Mouse (Mus musculus): ENCODE measurements around the gene AW209491.

AW209491 gene

GRCm38 (mm10) chr13:14629726-14630641, at the start of gene AW209491:
Gene AW209491, plus strand, starts transcription at chr13:14630154.
- CTCF ChIA-PET, result interaction anchor here (0.7 kb wide), 1 partner anchor 16 kb away, joined by 4 read pairs; no protein-coding TSS in a partner anchor

DNA sequence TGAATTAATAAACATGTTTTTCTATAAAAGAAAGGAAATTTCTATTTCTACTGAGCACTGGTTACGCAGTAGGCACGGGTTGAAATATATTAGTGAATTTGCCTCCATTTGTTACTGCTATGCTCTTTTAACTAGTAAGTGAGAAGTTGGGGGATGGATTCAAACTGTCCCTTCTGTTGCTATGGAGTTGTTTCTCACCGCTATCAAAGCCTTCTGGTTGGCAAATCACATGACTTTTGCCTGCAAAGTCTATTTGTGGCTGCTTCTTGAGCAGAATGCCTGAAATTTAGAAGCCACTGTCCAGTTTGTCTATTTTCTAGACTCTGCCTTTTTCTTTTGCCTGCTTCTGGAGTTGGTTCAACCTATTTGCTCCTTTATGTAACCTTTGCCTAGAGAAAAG, 49.6 kb upstream of the AW209491 start:
- CTCF ChIA-PET, result no interaction called here

GRCm38 (mm10) chr13:14602744-14603143, 27.2 kb upstream of the AW209491 start:
- CTCF ChIA-PET, result no interaction called here

GRCm38 (mm10) chr13:14607616-14608015, 22.3 kb upstream of the AW209491 start:
- CTCF ChIA-PET, result no interaction called here

GRCm38 (mm10) chr13:14612463-14612862, 17.5 kb upstream of the AW209491 start:
- CTCF ChIA-PET, result no interaction called here

DNA sequence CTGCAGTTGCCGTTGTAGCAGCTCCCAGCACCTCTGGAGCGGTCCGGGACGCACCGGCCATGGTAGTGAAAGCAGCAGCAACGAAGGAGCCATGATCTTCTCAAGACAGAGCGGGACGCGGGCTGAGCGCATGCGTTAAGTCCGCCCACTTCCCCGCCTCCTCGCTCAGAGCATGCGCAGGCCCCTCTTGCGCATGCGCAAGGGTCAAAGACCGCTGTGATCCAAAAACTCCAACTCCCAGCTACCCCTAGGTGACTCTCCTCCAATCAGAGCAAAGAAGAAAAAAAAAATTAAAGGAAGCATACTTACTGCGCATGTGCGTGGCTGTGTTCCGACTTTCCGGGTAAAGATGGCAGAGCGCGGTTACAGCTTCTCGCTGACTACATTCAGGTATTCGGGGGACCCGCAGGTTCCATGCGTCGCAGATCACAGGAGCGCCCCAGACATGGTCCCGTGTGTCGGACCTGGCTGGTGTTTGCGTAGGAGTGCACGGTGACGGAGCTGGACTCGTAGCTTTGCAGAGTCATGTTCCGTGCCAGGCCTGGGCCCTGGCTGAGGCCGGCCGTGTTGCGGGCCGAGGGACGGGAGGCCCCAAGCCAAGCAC, 16.9 kb upstream of the AW209491 start, which contains the start of the genes Mrpl32 and Psma2:
Gene Mrpl32, minus strand, starts transcription at position 240 of the 604 bp plus-strand sequence.
Gene Psma2, plus strand, starts transcription at position 315 of the 604 bp plus-strand sequence.
- CTCF ChIA-PET, result interaction anchor here (1.2 kb wide), 1 partner anchor 15 kb away, joined by 3 read pairs; no protein-coding TSS in a partner anchor

DNA sequence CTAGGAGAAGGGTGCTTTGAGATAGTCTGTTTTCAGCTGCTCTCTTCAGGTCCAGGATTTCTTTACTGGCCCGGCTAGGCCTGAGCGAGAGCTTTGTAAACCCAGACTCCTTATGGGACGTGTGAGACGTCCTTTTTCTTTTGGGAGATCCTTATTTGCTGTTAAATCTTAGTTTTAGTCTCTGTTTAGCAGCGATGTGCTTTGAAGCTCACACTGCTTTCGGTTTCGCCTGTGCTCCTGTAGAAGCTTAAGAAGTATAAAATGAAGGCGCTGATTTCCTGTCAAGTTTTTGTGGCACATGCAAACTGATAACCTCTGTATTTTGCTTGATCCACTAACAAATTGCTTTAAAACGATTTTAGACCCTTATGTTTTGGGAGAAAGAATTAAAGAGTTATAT, 16.4 kb upstream of the AW209491 start:
- CTCF ChIA-PET, result interaction anchor here (1.2 kb wide), 1 partner anchor 14 kb away, joined by 3 read pairs; no protein-coding TSS in a partner anchor

- CTCF ChIA-PET, result interaction anchor here (0.6 kb wide), 1 partner anchor 10 kb away, joined by 3 read pairs; no protein-coding TSS in a partner anchor
These were observed 11.2 kb upstream of the AW209491 start for GRCm38 (mm10) chr13:14618724-14619123.

DNA sequence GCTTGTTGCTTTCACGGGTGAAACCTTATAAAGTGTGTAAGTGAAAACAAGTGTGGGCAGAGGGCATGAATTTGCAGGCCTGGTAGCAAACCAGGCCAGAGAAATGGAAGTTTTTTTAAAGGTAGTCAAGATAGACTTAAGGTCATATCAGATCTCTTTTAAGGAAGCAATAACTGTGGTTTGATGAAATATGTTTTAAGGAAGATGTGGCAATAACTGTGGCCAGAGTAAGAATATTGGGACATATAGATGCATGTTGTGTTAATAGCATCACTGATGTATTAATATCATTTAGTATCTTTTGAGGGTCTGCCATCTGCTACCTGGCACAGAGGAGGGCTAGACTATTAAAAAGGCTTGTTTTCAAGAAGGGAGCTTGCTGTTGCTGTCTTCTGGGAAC, 10.0 kb downstream of the AW209491 start:
- CTCF ChIA-PET, result no interaction called here

DNA sequence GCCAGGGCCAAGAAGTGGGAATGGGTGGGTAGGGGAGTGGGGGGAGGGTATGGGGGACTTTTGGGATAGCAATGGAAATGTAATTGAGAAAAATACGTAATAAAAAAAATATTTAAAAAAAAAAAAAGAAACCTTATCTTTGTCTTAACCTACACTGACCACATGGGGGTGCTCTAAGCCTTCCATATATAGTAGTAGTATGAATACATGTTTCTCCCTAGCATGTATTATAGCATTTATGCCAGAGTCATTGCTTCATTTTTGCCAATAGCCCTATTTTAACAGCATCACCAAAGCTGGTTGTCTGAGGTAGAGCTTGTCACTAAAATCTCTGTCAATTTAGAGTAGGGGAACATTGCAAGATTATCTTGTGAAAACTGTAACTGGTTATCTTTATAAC, 19.3 kb downstream of the AW209491 start:
- CTCF ChIA-PET, result interaction anchor here (0.7 kb wide), 1 partner anchor 52 kb away, joined by 4 read pairs; no protein-coding TSS in a partner anchor

DNA sequence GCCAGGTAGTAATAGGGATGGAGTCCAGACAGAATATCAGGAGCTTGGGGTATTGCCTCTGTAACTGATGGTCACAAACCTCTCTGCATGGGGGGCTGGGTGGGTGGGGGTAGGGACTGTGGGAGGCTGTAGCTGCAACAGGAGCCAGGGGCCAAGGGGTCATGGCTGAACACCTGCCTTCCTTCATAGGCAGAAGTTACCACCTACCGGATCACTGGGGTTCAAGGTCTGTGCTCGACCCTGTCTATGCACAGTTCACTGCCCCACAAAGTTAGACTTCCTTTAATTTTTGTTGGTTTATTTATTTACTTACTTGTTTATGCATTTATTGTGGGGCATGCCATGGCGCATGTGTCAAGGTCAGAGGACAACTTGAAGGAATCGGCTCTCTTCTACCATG, 37.2 kb downstream of the AW209491 start:
- CTCF ChIA-PET, result no interaction called here

DNA sequence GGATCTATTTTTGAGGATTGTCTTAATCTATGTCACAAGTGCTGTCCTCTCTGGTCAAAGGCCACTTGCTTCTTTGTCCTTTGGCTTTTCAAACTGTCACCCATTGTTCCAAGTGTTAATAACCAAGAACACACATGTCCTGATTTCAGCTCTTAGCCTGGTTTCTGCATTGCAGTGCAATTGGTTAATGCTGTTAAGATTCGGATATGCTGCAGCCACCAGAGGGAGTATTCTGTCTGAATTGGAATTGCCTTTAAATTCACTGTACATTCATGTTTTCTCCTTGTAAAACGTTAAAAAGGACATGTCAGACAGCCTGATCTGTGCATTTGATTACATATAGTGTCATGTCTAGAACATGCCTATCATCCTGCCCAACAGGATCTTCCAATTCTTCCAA, 40.4 kb downstream of the AW209491 start:
- CTCF ChIA-PET, result no interaction called here
